Mouse (Mus musculus): ENCODE results near the gene Dcpp1.
"Not testable (repeated sequence)": the region's sequence is repeated elsewhere in the genome, so short reads cannot be mapped to it uniquely, and the experiment has no call there.

The Dcpp1 gene

DNA sequence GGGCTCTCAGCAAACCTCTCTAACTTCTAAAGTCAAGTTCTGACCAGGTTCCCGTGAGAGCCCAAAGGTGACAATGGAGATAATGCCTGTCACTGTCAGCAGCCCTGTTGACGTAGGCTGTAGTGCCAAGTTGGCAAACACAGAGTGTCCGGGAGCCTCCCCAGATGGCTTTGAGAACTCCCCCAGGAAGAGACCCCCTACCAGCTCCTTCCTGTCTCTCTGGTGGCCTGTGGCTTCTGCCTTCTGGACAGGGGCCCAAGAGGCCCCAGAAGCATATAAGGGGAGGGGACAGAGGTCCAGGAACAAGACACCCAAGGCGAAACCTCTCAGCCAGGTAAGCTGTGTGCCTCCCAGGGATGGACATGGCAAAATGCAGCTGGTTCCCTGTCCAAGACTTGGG, at the start of gene Dcpp1, which contains the start of gene Dcpp2:
Gene Dcpp1, plus strand, starts transcription at position 301 of the 400 bp plus-strand sequence.
Gene Dcpp2, plus strand, starts transcription at position 305 of the 400 bp plus-strand sequence.
- not testable (repeated sequence) for DNase-seq (ENCODE audit: low spot score)

DNA sequence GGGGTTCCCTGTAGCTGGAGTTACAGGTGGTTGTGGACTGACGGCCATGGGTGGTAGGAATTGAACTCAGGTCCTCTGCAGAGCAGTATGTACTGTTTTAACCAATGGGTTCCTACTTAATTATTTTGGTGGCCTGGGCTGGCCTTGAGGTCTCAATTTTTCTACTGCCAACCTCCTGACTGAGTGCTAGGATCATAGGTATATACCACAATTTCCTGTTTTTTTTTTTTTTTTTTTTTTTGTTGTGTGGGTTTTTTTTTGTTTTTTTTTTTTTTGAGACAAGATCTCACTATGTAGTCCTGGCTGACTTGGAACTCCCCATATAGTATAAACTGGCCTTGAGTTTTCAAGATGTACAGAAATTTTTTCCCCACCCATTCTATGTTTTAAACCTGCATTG, 49.5 kb upstream of the Dcpp1 start:
- DNase-seq (ENCODE audit: low spot score), result no peak

DNA sequence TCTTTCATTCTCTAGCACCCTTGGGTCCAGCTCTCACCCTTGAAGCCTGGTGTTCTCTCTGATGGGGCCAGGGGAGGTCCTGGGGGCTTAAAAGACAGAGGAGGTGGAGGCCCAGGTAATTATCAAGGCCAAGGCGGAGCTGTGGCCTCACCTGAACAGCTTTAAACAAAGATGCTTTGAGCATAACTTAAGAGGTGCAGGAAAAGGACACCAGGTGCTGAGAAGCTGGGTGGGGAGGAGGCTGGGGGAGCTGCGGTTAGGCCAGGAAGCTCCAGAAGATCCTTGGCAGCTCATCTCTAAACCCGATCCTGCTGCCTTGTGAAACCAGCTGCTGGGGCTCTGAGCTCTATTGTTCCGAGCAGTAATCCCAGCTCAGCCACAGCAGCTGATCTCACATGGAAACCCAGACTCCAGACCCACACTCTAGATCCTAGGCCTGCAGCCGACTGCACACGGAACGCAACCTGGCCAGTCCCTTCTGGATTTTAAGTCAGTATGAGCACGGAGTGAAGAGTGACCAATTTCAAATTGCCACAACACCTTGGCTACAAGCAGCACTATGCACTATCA, 44.6 kb upstream of the Dcpp1 start, which contains the start of gene Prss33:
Gene Prss33, minus strand, starts transcription at position 51 of the 570 bp plus-strand sequence.
- no peak for DNase-seq (ENCODE audit: low spot score)

DNA sequence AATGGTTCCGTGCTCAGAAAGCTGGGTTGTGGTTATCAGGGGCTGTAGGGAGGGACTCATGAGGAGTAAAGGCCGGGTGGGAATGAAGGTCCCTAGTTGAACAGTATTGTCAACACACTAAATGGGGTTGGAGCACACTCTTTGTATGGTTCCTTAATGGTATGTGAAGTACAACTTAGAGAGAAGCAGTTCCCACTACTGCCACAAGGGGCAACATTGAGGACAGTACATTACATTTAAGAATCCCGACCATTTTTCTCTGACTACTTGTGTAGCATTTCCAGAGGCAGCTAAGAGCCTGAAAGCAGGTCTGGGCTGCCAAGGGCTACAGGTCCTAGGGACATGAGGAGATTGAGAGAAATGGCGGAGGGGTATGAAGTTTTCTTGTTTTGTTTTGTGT, 39.5 kb upstream of the Dcpp1 start:
- no peak for DNase-seq (ENCODE audit: low spot score)

DNA sequence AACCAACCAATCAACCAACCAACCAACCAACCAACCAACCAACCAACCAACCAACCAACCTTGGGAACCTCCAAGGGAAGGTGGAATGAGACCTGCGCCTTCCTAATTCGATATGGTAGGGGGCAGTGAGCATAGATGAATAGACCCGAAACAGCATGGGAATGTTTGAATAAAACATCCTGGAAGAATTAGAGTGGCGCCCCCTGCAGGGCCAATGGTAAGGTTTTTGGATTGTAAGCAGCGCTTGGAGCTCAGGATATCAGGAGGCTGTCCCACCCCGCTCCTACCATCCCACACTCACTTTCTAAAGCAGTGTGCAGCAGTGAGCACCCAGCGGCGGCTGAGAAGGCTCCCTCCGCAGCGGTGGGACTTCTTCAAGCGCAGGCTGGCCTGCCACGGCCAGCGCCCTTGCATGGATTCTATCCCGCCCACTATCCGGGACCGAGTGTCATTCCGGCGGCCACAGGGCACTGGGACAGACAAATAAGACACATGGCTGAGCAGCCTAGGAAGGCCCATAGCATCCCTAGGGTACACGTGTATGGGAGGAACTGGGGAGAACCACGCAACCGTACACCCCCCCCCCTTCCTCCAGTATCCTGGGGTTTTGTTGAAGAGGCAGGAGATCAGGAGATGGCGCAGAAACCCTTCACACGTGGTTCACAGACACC, 37.4 kb upstream of the Dcpp1 start:
- no peak for DNase-seq (ENCODE audit: low spot score)

DNA sequence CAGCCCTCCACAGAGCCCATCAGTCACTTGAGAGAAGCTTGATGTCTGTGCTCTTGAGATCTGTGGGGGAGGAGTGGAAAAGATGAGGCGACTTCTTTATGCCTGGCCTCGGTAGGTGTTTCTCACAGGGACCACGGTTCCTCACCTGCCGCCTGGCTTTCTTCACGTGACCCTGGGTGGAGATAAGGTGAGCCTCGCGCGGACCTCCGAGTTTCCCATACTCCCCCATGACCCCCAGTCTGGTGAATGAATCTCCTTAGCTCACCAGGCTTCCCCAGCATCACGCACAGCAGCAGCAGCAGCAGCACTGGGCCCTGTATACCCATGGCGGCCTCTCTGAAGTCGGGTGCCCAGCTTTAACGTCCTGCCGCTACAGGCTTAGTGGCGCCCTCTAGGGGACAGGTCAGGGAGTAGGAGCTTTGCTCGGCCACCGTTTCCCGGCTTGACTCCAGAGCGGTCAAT, 36.8 kb upstream of the Dcpp1 start, which contains the start of the genes Prss32 and Prss41:
Gene Prss32, plus strand, starts transcription at position 44 of the 462 bp plus-strand sequence.
Gene Prss41, minus strand, starts transcription at position 361 of the 462 bp plus-strand sequence.
- DNase-seq (ENCODE audit: low spot score), result peak; percentile 49

DNA sequence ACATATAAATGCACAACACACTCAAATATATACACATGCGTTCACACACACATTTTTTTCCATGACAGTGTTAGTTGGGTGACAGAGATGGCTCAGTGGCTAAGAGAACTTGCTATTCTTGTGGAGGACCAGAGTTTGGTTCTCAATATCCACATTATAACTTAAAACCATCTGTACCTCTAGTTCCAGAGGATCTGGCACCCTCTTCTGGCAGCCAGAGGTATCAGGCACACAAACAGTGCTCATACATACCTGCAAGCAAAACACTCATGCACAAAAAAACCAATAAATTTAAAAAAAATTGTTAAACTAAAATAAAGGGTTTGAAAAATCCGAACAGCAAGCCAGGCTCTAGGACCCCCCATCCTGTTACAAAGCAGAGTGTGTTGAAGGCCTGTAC, 30.6 kb upstream of the Dcpp1 start:
- DNase-seq (ENCODE audit: low spot score), result no peak

DNA sequence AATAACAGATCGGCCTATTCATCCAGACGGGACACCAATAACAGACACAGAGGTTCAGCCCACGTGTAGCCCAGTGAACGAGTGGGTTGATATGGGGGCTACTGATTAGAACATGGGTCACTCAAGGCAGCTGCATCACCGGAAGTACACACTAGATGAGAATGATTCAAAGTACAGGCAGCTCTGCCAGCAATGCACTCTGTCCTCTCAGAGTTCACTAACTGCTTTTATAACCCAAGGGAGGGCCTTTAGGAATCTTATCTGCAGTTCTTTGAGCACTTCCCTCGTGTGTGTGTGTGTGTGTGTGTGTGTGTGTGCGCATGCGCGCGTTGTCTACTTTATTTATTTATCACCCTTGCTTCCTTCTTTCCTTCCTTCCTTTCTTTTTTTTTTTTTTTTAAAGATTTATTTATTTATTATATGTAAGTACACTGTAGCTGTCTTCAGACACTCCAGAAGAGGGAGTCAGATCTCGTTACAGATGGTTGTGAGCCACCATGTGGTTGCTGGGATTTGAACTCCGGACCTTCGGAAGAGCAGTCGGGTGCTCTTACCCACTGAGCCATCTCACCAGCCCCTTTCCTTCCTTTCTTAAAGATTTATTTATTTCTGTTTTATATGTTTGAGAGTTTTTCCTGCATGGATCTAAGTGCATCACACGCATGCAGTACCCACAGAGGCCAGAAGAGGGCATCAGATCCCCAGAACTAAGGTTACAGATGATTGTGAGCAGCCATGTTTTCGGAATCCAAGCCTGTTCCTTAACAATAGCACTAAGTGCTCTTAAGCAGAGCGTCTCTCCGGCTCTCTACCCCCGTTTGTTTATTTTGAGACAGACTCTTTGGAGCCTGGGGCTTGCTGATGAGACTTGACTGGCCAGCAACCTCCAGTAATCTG, 29.6 kb upstream of the Dcpp1 start:
- peak; percentile 48 for DNase-seq (ENCODE audit: low spot score)

DNA sequence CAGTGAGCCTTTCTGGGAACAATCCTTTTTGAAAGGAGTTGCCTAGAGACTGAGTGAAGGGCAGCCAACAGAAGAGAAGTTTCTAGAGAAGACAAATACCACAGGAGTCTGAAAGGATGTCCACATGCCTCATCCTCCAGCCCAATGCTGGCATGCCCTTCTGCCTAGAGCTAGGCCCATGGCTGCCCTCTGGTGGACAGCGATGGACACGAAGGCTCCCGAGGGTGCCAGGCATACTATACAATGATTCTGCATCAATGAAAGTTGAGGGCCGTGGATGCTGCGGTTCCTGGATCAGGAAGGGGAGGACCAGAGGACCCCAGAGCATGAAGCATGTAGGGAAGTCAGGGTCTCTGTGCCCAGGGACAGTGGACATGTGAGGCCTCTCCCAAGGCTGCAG, 27.4 kb upstream of the Dcpp1 start:
- peak; percentile 50 for DNase-seq (ENCODE audit: low spot score)

DNA sequence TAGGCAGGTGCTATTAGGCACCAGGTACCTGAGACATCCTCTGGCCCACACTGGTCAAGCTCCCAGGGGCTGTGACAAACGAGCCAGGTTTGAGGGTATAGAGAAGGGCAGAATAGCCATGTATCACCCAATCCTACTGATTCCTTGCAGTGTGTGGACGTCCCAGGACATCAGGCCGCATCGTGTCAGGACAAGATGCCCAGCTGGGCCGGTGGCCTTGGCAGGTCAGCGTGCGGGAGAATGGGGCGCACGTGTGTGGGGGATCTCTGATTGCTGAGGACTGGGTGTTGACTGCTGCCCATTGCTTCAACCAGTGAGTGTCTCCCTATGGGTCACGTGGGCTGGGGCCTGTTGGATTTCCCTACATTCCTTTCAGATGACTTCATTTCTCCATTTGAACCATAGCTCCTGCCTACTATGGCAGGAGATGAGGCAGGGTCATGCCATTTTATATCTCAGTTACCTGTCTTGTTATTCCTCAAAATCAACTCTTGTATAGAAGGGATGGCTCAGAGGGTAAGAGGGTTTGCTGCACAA, 26.4 kb upstream of the Dcpp1 start:
- DNase-seq (ENCODE audit: low spot score), result no peak

DNA sequence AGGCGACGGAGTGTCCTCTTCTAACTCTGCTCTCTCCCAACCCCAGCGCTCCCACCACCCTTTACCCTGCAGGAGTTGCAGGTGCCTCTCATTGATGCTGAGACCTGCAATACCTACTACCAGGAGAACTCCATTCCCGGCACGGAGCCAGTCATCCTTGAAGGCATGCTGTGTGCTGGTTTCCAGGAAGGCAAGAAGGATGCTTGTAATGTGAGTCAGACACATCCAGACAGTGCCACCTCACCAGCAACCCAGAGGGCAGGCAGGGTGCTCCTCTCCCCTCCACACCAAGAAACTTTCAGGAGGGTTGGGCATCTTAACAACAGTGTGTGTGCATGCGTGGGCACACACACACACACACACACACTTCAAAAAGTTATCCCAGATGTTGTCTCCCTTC, 23.5 kb upstream of the Dcpp1 start:
- DNase-seq (ENCODE audit: low spot score), result no peak

DNA sequence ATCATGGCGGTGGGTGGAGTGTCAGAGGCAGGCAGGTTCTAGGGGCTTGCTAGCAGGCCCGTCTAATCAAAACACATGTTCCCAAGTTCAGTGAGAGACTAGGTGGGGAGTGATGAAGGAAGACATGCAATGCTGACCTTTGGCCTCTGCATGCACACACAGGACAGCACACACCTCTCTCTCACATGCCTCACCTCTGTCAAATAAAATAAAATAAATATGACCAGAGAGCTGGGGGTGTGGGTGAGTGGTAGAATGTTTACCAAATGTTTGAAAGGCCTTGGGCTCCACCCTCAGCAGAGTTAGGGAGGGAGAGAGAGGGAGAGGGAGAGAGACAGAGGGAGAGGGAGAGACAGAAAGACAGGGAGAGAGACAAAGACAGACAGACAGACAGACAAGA, 22.8 kb upstream of the Dcpp1 start:
- no peak for DNase-seq (ENCODE audit: low spot score)

DNA sequence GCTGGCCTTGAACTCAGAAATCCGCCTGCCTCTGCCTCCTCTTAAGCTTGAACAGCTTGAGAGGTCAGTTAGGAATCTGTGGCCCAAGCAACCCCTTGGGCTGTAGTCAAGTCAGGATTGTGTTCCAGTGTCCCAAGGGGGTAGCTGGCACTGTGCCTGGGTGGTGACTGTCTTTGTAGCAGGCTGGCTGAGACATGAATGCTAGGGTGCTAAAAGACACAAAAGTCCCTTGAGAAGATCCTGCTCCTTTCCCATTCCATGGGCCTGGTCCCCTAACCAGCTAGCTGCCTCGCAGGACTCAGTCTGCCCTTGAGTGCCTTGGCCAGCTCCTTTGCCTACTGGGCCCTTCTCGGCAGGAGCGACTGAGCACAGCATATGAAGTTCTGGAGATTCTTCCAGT, 17.8 kb upstream of the Dcpp1 start:
- DNase-seq (ENCODE audit: low spot score), result no peak

DNA sequence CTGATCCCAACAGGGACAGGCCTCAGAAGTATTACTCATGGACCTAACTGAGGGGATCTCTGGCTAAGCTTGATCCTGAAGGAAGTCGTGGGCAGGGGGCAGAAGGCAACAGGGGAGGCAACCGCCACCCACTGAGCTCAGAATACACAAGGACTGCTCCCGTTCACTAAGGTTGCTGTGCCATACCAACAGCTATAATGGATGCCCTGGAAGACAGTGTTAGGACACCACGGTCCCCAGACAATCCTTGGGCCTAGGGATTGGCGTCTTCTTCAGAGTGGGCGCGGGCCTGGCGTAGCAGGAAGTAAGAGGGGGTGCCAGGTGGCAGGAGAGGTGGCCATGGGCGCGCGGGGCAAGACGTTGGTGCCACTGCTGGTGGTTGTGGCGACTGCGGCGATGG, 12.9 kb upstream of the Dcpp1 start, which contains the start of gene Prss21:
Gene Prss21, plus strand, starts transcription at position 301 of the 400 bp plus-strand sequence.
- DNase-seq (ENCODE audit: low spot score), result no peak

DNA sequence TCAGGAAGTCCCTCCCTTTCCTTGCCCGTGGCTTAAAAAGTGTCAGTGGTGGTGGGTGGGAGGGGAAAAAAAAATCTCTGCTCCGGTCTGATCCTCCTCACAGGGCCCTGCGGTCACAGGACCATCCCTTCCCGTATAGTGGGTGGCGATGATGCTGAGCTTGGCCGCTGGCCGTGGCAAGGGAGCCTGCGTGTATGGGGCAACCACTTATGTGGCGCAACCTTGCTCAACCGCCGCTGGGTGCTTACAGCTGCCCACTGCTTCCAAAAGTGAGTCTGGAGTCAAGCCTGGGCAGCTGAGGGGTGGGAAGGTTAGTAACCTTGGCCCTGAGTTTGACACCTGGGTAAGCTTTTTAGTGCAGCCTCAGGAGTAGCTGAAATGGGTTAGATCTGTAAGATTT, 12.2 kb upstream of the Dcpp1 start:
- DNase-seq (ENCODE audit: low spot score), result no peak

DNA sequence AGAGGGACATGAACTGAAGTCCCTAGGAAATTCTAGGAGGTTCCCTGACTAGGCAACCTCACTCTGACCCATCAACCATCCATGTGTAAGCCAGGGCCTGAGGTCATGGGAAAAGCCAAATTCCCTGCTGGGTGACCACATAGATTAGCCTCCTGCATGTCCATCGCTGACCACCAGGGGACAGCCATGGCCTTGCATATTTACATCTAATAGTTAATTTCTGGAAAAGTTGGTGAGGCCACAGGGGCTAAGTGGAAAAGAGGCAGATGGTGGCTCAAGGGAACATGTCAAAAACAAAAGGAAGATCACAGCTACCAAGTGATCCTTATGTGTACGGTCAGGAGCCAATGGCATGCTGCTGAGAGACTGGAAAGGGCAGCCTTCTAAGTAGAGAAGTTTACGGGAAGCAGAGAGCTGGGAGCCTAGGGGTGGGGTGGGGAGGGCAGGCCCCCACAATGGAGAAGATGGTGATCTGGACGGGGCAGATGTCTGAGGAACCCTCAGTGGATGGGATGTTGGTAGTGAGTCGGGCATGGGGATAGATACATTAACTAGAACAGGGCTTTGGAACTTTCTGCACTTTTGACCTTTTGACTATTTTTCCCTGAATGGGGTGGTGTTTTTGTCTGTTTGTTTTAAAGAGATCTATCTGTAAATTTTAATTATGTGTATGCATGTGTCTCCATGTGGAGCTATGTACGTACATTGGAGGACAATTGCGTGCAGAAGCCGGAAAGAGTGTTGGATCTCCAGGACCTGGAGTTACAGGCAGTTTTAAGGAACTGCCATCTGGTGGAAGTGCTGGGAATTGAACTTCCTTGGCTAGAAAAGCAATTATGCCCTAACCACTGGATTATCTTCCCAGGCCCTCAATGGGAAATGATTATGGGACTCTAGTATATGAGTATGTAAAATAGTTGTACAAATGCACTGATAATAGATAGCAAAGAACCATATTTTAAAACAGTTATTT, 6.5 kb upstream of the Dcpp1 start:
- peak; percentile 43 for DNase-seq (ENCODE audit: low spot score)

DNA sequence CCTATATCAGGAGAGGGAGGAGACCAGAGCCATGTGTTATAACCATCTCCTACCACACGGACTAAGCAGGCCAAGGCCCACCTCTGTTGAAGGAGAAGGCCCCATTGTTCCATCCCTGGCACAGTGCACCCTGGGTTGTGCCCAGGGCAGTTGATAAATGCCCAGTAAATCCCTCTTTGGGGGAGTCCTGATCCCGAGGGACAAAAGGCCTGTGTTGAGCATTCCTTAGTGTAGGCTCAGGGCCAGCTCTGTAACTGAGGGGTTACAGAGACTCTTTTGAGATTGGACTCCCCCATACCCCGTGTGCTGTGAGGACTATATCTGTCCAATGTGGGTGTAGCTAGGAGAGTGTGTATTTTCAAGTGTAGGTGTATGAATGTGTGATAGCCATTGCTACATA, 3.9 kb upstream of the Dcpp1 start:
- no peak for DNase-seq (ENCODE audit: low spot score)

DNA sequence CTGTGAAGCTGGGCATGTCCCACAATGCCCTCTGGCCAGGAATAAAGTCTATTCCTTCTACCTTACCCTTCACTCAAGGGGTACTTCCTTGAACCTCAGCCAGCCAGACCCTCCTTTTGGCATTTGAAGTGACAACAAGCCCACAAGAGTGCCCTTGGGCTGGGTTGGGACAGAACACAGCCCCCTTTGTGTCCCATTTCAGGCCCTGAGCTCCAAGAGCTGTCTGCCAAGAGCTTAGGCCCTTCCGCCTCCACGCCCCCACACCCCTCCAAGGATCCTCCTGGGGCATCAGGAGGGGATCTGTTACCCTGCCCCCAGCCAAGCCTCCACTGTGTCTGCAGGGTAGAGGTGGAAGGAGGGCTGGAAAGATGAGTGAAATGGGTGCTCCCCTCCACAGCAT, 3.5 kb upstream of the Dcpp1 start:
- DNase-seq (ENCODE audit: low spot score), result no peak

DNA sequence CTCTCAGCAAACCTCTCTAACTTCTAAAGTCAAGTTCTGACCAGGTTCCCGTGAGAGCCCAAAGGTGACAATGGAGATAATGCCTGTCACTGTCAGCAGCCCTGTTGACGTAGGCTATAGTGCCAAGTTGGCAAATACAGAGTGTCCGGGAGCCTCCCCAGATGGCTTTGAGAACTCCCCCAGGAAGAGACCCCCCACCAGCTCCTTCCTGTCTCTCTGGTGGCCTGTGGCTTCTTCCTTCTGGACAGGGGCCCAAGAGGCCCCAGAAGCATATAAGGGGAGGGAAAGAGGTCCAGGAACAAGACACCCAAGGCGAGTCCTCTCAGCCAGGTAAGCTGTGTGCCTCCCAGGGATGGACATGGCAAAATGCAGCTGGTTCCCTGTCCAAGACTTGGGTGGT, 36.5 kb downstream of the Dcpp1 start, which contains the start of gene Dcpp3:
Gene Dcpp3, plus strand, starts transcription at position 301 of the 400 bp plus-strand sequence.
- not testable (repeated sequence) for DNase-seq (ENCODE audit: low spot score)

DNA sequence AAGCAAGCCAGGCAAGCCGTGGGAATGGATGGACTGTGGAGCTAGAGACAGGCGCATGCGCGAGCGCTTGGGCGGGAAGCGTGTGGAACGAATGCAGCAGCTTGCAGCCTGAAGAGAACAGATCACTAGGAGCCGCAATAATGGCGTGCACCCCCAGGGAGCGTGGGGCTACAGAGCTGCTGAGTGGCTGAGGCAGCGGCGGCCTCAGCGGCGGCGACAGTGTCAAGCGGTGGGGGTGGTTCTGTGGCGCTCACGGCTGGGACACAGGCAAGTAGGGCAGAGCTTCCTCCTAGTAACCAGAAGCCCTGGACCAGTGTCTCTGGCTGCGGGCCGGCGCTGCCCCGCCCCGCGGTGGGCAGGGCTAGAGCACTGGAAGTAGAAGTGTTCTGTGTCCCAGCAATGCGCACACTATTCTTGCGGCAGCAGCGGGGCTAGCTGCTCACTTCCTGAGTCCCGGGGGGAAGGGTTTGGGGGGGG, 43.9 kb downstream of the Dcpp1 start:
- peak; percentile 89 for DNase-seq (ENCODE audit: low spot score)

DNA sequence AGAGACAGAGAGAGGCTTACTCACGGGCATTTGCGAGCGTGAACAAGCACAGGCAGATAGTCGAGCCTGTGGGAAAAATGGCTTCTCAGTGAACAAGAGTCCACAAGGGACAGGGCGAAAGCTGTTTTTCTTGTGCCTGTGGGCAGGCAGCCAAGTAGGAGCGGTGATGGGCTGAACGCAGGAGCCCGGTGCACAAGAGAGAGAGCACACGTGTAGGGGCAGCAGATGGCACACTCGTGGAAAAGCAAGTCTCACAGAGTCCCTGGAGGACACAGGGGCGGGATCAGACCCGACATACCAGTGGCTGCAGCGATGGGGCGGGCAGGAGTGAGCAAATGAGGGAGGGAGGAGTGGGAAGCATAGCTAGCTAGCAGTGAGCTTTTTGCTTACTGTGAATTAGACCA, 44.4 kb downstream of the Dcpp1 start:
- peak; percentile 58 for DNase-seq (ENCODE audit: low spot score)

Data from ovary, postnatal 36 days (tissue).